Mouse (Mus musculus): ENCODE measurements at regions not wholly inside any gene's neighbourhood (a gene's known extent, or its start where the extent isn't known, plus 50 kb on each side); places are given as distances from the start of the nearest gene placed in this dataset.

DNA sequence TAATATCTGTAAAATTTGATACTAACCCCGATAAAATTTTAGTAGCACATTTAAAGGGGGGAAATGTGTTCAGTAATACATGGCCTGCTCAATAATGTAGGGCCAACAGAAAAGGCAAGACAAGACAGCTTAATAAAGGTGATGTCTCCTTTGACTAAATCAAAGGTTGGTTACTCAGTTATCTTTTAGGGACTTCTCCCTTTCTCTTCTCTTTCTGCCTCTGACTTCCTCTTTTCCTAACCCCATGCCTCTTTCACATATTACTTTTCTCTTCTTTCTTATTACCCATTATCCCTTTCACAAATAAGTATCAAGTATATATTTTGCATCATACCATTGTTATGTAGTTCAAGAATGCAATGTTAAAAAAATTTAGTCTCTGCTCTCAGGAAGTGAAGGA lies 510.2 kb upstream of the Kif18a start:
- TF ChIP-seq POLR2A (IDR thresholded peaks at IDR 0.05; ENCODE audit: insufficient read depth, low read depth, low read length) (no peak), CTCF (IDR thresholded peaks at IDR 0.05) (no peak)

Measured in heart, adult 2 months (tissue).